Mouse (Mus musculus) limb, embryonic 12.5 days (tissue): ENCODE measurements at regions not wholly inside any gene's neighbourhood (a gene's known extent, or its start where the extent isn't known, plus 50 kb on each side); places are given as distances from the start of the nearest gene placed in this dataset.

Source experiments
- ATAC-seq: fragments of 200-750 bp; cut with Nextera tagmentation; 2 replicates; pipeline ENCODE4 v1.8.0; 2017; ENCODE audit warnings: low read depth, moderate TSS enrichment; ENCODE audit not compliant: insufficient number of reproducible peaks, insufficient read depth, low FRiP score, low TSS enrichment
- H3K27ac ChIP-seq: fragments of 300-500 bp; sonication (generic); 2 replicates; pipeline ENCODE4 v1.5.1; 2016; ENCODE audit warnings: mild to moderate bottlenecking, moderate library complexity
- H3K27me3 ChIP-seq: fragments of 300-500 bp; sonication (generic); 2 replicates; pipeline ENCODE4 v1.6.1; 2016; ENCODE audit warnings: mild to moderate bottlenecking, moderate library complexity
- H3K36me3 ChIP-seq: fragments of 300-500 bp; sonication (generic); 2 replicates; pipeline ENCODE4 v1.6.1; 2016; ENCODE audit warnings: mild to moderate bottlenecking, moderate library complexity
- H3K4me1 ChIP-seq: fragments of 300-500 bp; sonication (generic); replicated peaks from 2 replicates; pipeline ENCODE4 v1.6.1; 2016
- H3K4me2 ChIP-seq: fragments of 300-500 bp; sonication (generic); 2 replicates; pipeline ENCODE4 v1.6.1; 2016; ENCODE audit warnings: mild to moderate bottlenecking, moderate library complexity
- H3K4me3 ChIP-seq: fragments of 300-500 bp; sonication (generic); replicated peaks from 2 replicates; pipeline ENCODE4 v1.5.1; 2016; ENCODE audit warnings: mild to moderate bottlenecking
- H3K9ac ChIP-seq: fragments of 300-500 bp; sonication (generic); replicated peaks from 2 replicates; pipeline ENCODE4 v1.6.1; 2016; ENCODE audit warnings: mild to moderate bottlenecking, moderate library complexity
- H3K9me3 ChIP-seq: fragments of 300-500 bp; sonication (generic); 2 replicates; pipeline ENCODE4 v1.6.1; 2016; ENCODE audit warnings: mild to moderate bottlenecking, moderate library complexity
- WGBS: fragments of 180-500 bp; shearing (Covaris S2); methylation state at CpG from one replicate; pipeline ENCODE4 v1.1.7; 2016; 5-methylcytosine and 5-hydroxymethylcytosine counted together

DNA sequence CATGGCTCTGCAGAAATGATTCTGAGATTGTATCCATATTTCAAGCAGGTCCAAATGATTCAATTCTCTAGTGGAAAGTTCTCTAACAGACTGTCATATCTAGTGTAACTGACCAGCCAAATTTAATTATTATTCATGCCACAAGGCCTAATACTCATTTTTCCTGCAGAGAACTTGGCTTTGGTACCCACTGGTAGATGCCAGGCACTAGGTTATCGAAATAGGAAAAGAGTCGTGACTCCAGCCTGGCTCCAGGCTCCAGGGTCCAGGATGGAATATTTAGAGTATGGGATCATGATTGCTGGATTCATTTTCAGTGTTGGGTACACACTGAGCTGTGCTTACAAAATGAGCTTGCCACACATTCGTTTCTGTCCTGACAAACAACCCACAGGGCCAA lies 452.4 kb upstream of the Got2 start:
- Histone ChIP-seq H3K4me3 (no peak overlapping the region), H3K4me2 (no peak overlapping the region), H3K9me3 (peaks cover 3% of the 10 kb centered on the region; the same call in 1 of the 2 replicates), H3K4me1 (no peaks in the 10 kb centered on the region), H3K27me3 (no peaks in the 10 kb centered on the region), H3K9ac (no peak overlapping the region), H3K27ac (no peak overlapping the region), H3K36me3 (no peaks in the 10 kb centered on the region)
- 84% methylated on average over 3 of the region's 3 CpGs for WGBS
- no peak for ATAC-seq

DNA sequence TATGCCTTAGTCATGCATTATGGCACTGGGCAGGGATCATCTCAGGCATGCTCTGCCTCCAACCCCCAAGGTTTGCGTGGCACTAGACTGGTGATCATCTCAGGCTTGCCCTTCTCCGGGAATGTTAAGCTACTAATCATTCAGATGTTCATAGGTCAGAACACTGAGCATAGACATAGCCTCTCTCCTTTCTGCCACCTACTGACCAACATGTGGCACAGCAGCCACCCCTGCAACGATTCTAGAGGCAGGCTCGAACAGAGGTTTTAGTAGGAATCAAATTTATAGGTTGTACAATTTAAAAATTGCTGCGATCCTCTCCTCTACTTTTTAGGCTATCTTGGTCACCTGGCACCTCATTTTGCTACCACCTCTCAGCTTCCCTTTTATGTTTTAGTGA lies 430.0 kb upstream of the Got2 start:
- WGBS, result 70% methylated on average over 5 of the region's 5 CpGs
- no peaks in the 10 kb centered on the region for H3K27me3 ChIP-seq

GRCm38 (mm10) chr8:96308989-96309718 lies 420.8 kb upstream of the Got2 start:
- Histone ChIP-seq H3K27ac (no peak overlapping the region), H3K27me3 (no peaks in the 10 kb centered on the region), H3K9ac (no peak overlapping the region), H3K9me3 (no peaks in the 10 kb centered on the region), H3K4me3 (no peak overlapping the region), H3K4me1 (no peaks in the 10 kb centered on the region), H3K4me2 (no peak overlapping the region), H3K36me3 (no peaks in the 10 kb centered on the region)
- WGBS, result 86% methylated on average over 12 of the region's 12 CpGs
- ATAC-seq, result no peak

More for the DNA sequence above, 430.0 kb upstream of the Got2 start:
- Histone ChIP-seq H3K4me3 (no peak overlapping the region), H3K4me1 (no peaks in the 10 kb centered on the region), H3K9ac (no peak overlapping the region), H3K27ac (no peak overlapping the region), H3K9me3 (no peaks in the 10 kb centered on the region), H3K4me2 (no peak overlapping the region), H3K36me3 (no peaks in the 10 kb centered on the region)
- ATAC-seq, result no peak

DNA sequence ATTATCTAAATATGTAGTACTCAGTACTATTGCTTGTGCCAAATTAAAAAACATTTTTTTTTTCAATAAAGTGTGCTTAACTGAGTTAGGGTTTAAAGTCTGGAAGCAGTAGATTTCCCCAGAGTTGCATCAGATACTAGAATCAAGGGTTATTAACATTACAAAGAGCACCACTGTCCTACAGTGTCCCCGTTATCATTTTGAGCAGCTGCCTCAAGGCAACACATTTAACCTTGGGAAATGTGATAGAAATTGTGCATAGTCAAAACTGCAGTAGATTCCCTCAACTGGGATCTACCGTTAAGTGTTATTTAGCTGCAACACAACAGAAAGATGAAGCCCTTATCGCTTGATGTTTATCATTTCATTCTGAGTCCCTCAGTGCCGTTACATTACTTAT lies 408.3 kb upstream of the Got2 start:
- Histone ChIP-seq H3K4me3 (no peak overlapping the region), H3K27ac (no peak overlapping the region), H3K27me3 (no peaks in the 10 kb centered on the region), H3K9me3 (no peaks in the 10 kb centered on the region), H3K36me3 (no peaks in the 10 kb centered on the region), H3K4me1 (no peaks in the 10 kb centered on the region), H3K9ac (no peak overlapping the region), H3K4me2 (no peak overlapping the region)
- ATAC-seq, result no peak
- 86% methylated on average over 4 of the region's 4 CpGs for WGBS

DNA sequence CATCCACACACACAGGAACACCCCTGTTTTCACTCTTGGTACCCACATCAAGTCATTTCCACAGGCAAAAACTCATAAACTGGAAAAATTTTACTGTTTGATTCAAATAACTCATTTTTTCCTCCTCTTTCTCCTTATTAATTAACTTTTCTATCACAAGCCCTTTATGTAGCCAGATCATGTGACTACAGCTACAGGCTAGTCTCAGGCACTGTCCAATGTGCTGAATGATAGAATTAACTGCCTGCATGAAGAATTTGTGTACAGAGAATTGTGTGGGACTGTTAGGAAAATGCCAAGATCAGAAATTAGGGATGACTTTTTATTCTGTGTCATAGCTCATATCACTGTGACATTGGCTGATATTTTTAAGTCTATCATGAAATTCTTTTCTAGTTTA lies 402.4 kb upstream of the Got2 start:
- Histone ChIP-seq H3K9ac (no peak overlapping the region), H3K27me3 (no peaks in the 10 kb centered on the region), H3K4me3 (no peak overlapping the region), H3K4me2 (no peak overlapping the region), H3K27ac (no peak overlapping the region), H3K36me3 (no peaks in the 10 kb centered on the region), H3K4me1 (peaks cover 3% of the 10 kb centered on the region; the same call in 1 of the 2 replicates), H3K9me3 (no peaks in the 10 kb centered on the region)
- no peak for ATAC-seq

GRCm38 (mm10) chr8:96289519-96289918 lies 401.2 kb upstream of the Got2 start:
- H3K4me2 ChIP-seq, result no peak overlapping the region
- no peak overlapping the region for H3K4me3 ChIP-seq
- no peak overlapping the region for H3K9ac ChIP-seq
- no peaks in the 10 kb centered on the region for H3K36me3 ChIP-seq
- peaks cover 3% of the 10 kb centered on the region; the same call in 1 of the 2 replicates for H3K4me1 ChIP-seq
- no peaks in the 10 kb centered on the region for H3K9me3 ChIP-seq
- 60% methylated on average over 3 of the region's 3 CpGs for WGBS
- H3K27me3 ChIP-seq, result no peaks in the 10 kb centered on the region
- H3K27ac ChIP-seq, result no peak overlapping the region
- no peak for ATAC-seq

DNA sequence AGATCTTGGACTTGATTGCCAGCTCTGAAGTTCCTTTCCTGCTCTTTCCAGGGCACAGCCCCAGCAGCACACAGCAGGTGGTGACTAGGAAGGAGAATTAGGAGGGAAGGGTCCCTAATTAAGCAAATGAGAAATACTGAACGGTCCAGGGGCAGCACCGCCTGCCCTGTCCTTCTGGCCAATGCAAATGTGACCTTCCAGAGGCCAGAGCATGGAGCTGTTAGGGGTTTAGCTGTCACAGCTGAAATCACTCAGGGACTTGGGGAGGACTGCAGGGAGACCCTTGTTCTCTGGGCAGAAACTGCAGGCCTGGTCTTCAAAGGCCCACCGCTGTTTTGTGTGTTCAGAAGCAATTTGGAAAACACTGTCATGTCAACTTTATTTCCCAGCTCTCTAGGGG lies 400.2 kb upstream of the Got2 start:
- 17% methylated on average over 3 of the region's 3 CpGs for WGBS
- no peak for ATAC-seq

GRCm38 (mm10) chr8:96277479-96278138 lies 389.3 kb upstream of the Got2 start:
- H3K9me3 ChIP-seq, result no peaks in the 10 kb centered on the region
- 47% methylated on average over 4 of the region's 4 CpGs for whole genome bisulfite sequencing
- H3K4me3 ChIP-seq, result no peak overlapping the region
- H3K4me2 ChIP-seq, result no peak overlapping the region
- H3K36me3 ChIP-seq, result no peaks in the 10 kb centered on the region
- H3K4me1 ChIP-seq, result 0 out of 2 replicates have a peak, but pooled peaks cover 5% of the 10 kb centered on the region
- H3K9ac ChIP-seq, result no peak overlapping the region
- H3K27ac ChIP-seq, result no peak overlapping the region
- H3K27me3 ChIP-seq, result no peaks in the 10 kb centered on the region
- ATAC-seq, result no peak

More for the DNA sequence above, 400.2 kb upstream of the Got2 start:
- Histone ChIP-seq H3K4me3 (no peak overlapping the region), H3K36me3 (no peaks in the 10 kb centered on the region), H3K4me1 (peaks cover 3% of the 10 kb centered on the region; the same call in 1 of the 2 replicates), H3K9ac (no peak overlapping the region), H3K27me3 (no peaks in the 10 kb centered on the region), H3K27ac (no peak overlapping the region), H3K9me3 (no peaks in the 10 kb centered on the region), H3K4me2 (no peak overlapping the region)

DNA sequence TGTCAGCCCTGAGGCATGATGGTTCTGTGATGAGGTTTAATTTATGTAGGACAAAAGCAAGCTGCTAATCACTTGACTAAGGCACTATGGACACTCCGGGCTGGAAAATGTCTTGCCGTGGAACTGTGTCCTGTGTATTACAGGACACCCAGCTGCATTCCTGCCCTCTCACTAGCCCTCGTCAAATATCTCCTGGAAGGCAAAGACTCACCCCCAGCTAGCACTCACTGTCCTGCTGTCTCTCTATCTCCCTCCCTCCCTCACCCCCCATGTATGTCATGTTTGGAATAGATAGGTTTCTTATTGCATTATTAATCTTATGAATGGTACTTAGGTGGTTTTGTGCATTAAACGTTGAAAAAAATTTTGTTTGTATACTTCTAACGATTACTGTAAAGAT lies 388.7 kb upstream of the Got2 start:
- Histone ChIP-seq H3K4me1 (0 out of 2 replicates have a peak, but pooled peaks cover 5% of the 10 kb centered on the region), H3K36me3 (no peaks in the 10 kb centered on the region), H3K27ac (no peak overlapping the region), H3K4me3 (no peak overlapping the region), H3K27me3 (no peaks in the 10 kb centered on the region), H3K9ac (no peak overlapping the region), H3K4me2 (no peak overlapping the region), H3K9me3 (no peaks in the 10 kb centered on the region)
- no peak for ATAC-seq
- 61% methylated on average over 5 of the region's 5 CpGs for WGBS

DNA sequence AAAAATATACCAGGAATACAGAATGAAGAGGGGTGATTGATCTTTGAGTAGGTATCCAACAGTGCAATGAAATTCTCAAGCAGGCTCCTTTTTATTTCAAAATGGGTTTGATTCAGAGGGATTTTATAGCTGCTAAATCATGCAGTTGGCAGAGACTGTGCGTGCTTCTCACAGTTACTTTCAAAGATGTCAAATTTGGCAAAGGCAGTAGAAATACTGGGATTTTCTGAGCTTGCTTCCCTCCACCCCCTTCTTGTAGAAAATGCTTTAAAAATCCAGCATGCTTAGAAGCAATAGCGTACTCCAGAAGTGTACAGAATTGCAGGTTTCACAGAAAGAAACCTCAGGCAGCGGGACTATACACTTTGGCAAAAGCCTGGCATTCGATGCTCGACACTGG lies 367.9 kb upstream of the Got2 start:
- no peak overlapping the region for H3K27ac ChIP-seq
- H3K4me1 ChIP-seq, result no peaks in the 10 kb centered on the region
- no peaks in the 10 kb centered on the region for H3K36me3 ChIP-seq
- ATAC-seq, result no peak
- no peaks in the 10 kb centered on the region for H3K9me3 ChIP-seq
- no peaks in the 10 kb centered on the region for H3K27me3 ChIP-seq
- 81% methylated on average over 5 of the region's 5 CpGs for WGBS
- H3K4me2 ChIP-seq, result no peak overlapping the region
- H3K4me3 ChIP-seq, result no peak overlapping the region
- no peak overlapping the region for H3K9ac ChIP-seq

GRCm38 (mm10) chr8:96255811-96256210 lies 367.5 kb upstream of the Got2 start:
- Histone ChIP-seq H3K4me3 (no peak overlapping the region), H3K4me2 (no peak overlapping the region), H3K9ac (no peak overlapping the region), H3K4me1 (no peaks in the 10 kb centered on the region), H3K36me3 (no peaks in the 10 kb centered on the region), H3K27me3 (no peaks in the 10 kb centered on the region), H3K9me3 (no peaks in the 10 kb centered on the region), H3K27ac (no peak overlapping the region)
- ATAC-seq, result no peak
- 62% methylated on average over 5 of the region's 5 CpGs for WGBS

- Histone ChIP-seq H3K4me2 (no peak overlapping the region), H3K27ac (no peak overlapping the region), H3K9me3 (no peaks in the 10 kb centered on the region), H3K27me3 (no peaks in the 10 kb centered on the region), H3K4me3 (no peak overlapping the region), H3K4me1 (no peaks in the 10 kb centered on the region), H3K36me3 (no peaks in the 10 kb centered on the region), H3K9ac (no peak overlapping the region)
- no peak for ATAC-seq
- 62% methylated on average over 7 of the region's 7 CpGs for WGBS
Observed at GRCm38 (mm10) chr8:96246017-96246416, 357.7 kb upstream of the Got2 start.
